Mouse (Mus musculus): ENCODE measurements around the gene Hoxd1. TPM values are rescaled to one million over a fixed set of nuclear protein-coding genes. Genes with fewer than 3 reads are reported as not detected.

The Hoxd1 gene
- polyA plus RNA-seq, 1 experiment, result not detected

GRCm38 (mm10) chr2:74732513-74733316 lies 30.1 kb upstream of the Hoxd1 start:
- Histone ChIP-seq H3K4me3 (ENCODE audit: extremely low read depth, insufficient read depth, insufficient read length) (no peak overlapping the region), H3K27me3 (ENCODE audit: control insufficient read depth, insufficient read depth, low read length) (peaks cover 34% of the 10 kb centered on the region), H3K27ac (ENCODE audit: insufficient read depth, low read length) (no peak overlapping the region), H3K4me1 (ENCODE audit: control insufficient read depth, insufficient read depth, insufficient read length) (no peaks in the 10 kb centered on the region), H3K36me3 (ENCODE audit: control insufficient read depth, insufficient read depth, low read length) (no peaks in the 10 kb centered on the region)
- TF ChIP-seq POLR2A (IDR thresholded peaks at IDR 0.05; ENCODE audit: low read depth, low read length) (no peak), CTCF (IDR thresholded peaks at IDR 0.05; ENCODE audit: extremely low read depth, insufficient read depth, insufficient read length, insufficient replicate concordance) (no peak)
- 7% methylated on average over 52 of the region's 52 CpGs for WGBS
- no peak for DNase-seq (ENCODE audit: low read depth in 1 of 2, low spot score in 2 of 2)

GRCm38 (mm10) chr2:74733317-74733661 lies 29.5 kb upstream of the Hoxd1 start:
- Histone ChIP-seq H3K4me3 (ENCODE audit: extremely low read depth, insufficient read depth, insufficient read length) (no peak overlapping the region), H3K36me3 (ENCODE audit: control insufficient read depth, insufficient read depth, low read length) (no peaks in the 10 kb centered on the region), H3K4me1 (ENCODE audit: control insufficient read depth, insufficient read depth, insufficient read length) (no peaks in the 10 kb centered on the region), H3K27me3 (ENCODE audit: control insufficient read depth, insufficient read depth, low read length) (peaks cover 32% of the 10 kb centered on the region), H3K27ac (ENCODE audit: insufficient read depth, low read length) (no peak overlapping the region)
- WGBS, result 3% methylated on average over 16 of the region's 16 CpGs
- DNase-seq (ENCODE audit: low read depth in 1 of 2, low spot score in 2 of 2), result no peak
- no peak for TF ChIP-seq POLR2A (IDR thresholded peaks at IDR 0.05; ENCODE audit: low read depth, low read length)
- TF ChIP-seq CTCF (IDR thresholded peaks at IDR 0.05; ENCODE audit: extremely low read depth, insufficient read depth, insufficient read length, insufficient replicate concordance), result no peak

GRCm38 (mm10) chr2:74733765-74734164 lies 29.0 kb upstream of the Hoxd1 start:
- Histone ChIP-seq H3K4me3 (ENCODE audit: extremely low read depth, insufficient read depth, insufficient read length) (no peak overlapping the region), H3K27me3 (ENCODE audit: control insufficient read depth, insufficient read depth, low read length) (peaks cover 29% of the 10 kb centered on the region), H3K36me3 (ENCODE audit: control insufficient read depth, insufficient read depth, low read length) (no peaks in the 10 kb centered on the region), H3K27ac (ENCODE audit: insufficient read depth, low read length) (no peak overlapping the region), H3K4me1 (ENCODE audit: control insufficient read depth, insufficient read depth, insufficient read length) (no peaks in the 10 kb centered on the region)
- 12% methylated on average over 6 of the region's 6 CpGs for WGBS
- DNase-seq (ENCODE audit: low read depth in 1 of 2, low spot score in 2 of 2), result no peak
- TF ChIP-seq CTCF (IDR thresholded peaks at IDR 0.05; ENCODE audit: extremely low read depth, insufficient read depth, insufficient read length, insufficient replicate concordance), result no peak
- no peak for TF ChIP-seq POLR2A (IDR thresholded peaks at IDR 0.05; ENCODE audit: low read depth, low read length)

GRCm38 (mm10) chr2:74734451-74734850 lies 28.3 kb upstream of the Hoxd1 start:
- 10% methylated on average over 13 of the region's 13 CpGs for WGBS
- Histone ChIP-seq H3K27me3 (ENCODE audit: control insufficient read depth, insufficient read depth, low read length) (peaks cover 32% of the 10 kb centered on the region), H3K27ac (ENCODE audit: insufficient read depth, low read length) (no peak overlapping the region), H3K4me3 (ENCODE audit: extremely low read depth, insufficient read depth, insufficient read length) (no peak overlapping the region), H3K4me1 (ENCODE audit: control insufficient read depth, insufficient read depth, insufficient read length) (no peaks in the 10 kb centered on the region), H3K36me3 (ENCODE audit: control insufficient read depth, insufficient read depth, low read length) (no peaks in the 10 kb centered on the region)
- DNase-seq (ENCODE audit: low read depth in 1 of 2, low spot score in 2 of 2), result no peak
- TF ChIP-seq POLR2A (IDR thresholded peaks at IDR 0.05; ENCODE audit: low read depth, low read length) (no peak), CTCF (IDR thresholded peaks at IDR 0.05; ENCODE audit: extremely low read depth, insufficient read depth, insufficient read length, insufficient replicate concordance) (no peak)

GRCm38 (mm10) chr2:74734996-74735811 lies 27.6 kb upstream of the Hoxd1 start:
- 21% methylated on average over 27 of the region's 27 CpGs for WGBS
- H3K27ac ChIP-seq (ENCODE audit: insufficient read depth, low read length), result no peak overlapping the region
- no peaks in the 10 kb centered on the region for H3K36me3 ChIP-seq (ENCODE audit: control insufficient read depth, insufficient read depth, low read length)
- no peak for TF ChIP-seq POLR2A (IDR thresholded peaks at IDR 0.05; ENCODE audit: low read depth, low read length)
- no peak for TF ChIP-seq CTCF (IDR thresholded peaks at IDR 0.05; ENCODE audit: extremely low read depth, insufficient read depth, insufficient read length, insufficient replicate concordance)
- H3K27me3 ChIP-seq (ENCODE audit: control insufficient read depth, insufficient read depth, low read length), result peaks cover 35% of the 10 kb centered on the region
- no peaks in the 10 kb centered on the region for H3K4me1 ChIP-seq (ENCODE audit: control insufficient read depth, insufficient read depth, insufficient read length)
- H3K4me3 ChIP-seq (ENCODE audit: extremely low read depth, insufficient read depth, insufficient read length), result no peak overlapping the region
- DNase-seq (ENCODE audit: low read depth in 1 of 2, low spot score in 2 of 2), result no peak

GRCm38 (mm10) chr2:74735851-74736687 lies 26.7 kb upstream of the Hoxd1 start:
- WGBS, result 7% methylated on average over 42 of the region's 42 CpGs
- DNase-seq (ENCODE audit: low read depth in 1 of 2, low spot score in 2 of 2), result no peak
- peaks cover 38% of the 10 kb centered on the region for H3K27me3 ChIP-seq (ENCODE audit: control insufficient read depth, insufficient read depth, low read length)

More at GRCm38 (mm10) chr2:74735851-74736687, 26.7 kb upstream of the Hoxd1 start:
- TF ChIP-seq POLR2A (IDR thresholded peaks at IDR 0.05; ENCODE audit: low read depth, low read length) (no peak), CTCF (IDR thresholded peaks at IDR 0.05; ENCODE audit: extremely low read depth, insufficient read depth, insufficient read length, insufficient replicate concordance) (no peak)
- Histone ChIP-seq H3K4me1 (ENCODE audit: control insufficient read depth, insufficient read depth, insufficient read length) (no peaks in the 10 kb centered on the region), H3K4me3 (ENCODE audit: extremely low read depth, insufficient read depth, insufficient read length) (no peak overlapping the region), H3K27ac (ENCODE audit: insufficient read depth, low read length) (no peak overlapping the region), H3K36me3 (ENCODE audit: control insufficient read depth, insufficient read depth, low read length) (no peaks in the 10 kb centered on the region)
